Mouse (Mus musculus) erythroblast, embryonic 14.5 days (primary cell): ENCODE results near the gene Nfia.

Experiments used
- GATA1 ChIP-seq: IDR thresholded peaks from 2 replicates; pipeline ENCODE4 v1.6.1; 2012; ENCODE audit warnings: low read length, inconsistent platforms, mixed read lengths
- TAL1 ChIP-seq: IDR thresholded peaks from 3 replicates; pipeline ENCODE4 v1.6.1; 2012; ENCODE audit warnings: low read length, inconsistent platforms, mixed read lengths

DNA sequence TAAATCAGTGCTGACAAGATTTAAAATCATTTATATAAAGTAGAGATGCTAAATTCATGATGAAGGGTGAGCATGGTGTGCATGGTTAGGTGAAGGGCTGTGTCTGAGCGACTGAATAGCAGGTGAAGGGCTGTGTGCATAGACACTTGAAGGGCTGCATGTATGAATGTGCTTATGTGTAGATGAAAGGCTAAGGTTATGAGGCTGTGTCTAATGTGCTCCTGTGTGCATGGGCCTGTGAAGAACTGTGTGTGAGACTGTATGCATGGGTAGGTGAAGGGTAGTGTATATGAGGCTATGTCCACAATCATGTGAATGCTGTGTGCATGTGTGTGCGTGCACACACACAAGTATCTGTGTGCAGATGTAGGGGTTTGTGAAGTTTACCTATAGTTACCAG lies 34.4 kb downstream of the Nfia start:
- no peak for TF ChIP-seq GATA1
- TF ChIP-seq TAL1, result no peak
